Mouse (Mus musculus): ENCODE results near the gene Ehbp1. TPM values are rescaled to one million over a fixed set of nuclear protein-coding genes. Genes with fewer than 3 reads are reported as not detected.

Gene Ehbp1
- polyA plus RNA-seq, 1 experiment from 2014 or later = 11.8 TPM

DNA sequence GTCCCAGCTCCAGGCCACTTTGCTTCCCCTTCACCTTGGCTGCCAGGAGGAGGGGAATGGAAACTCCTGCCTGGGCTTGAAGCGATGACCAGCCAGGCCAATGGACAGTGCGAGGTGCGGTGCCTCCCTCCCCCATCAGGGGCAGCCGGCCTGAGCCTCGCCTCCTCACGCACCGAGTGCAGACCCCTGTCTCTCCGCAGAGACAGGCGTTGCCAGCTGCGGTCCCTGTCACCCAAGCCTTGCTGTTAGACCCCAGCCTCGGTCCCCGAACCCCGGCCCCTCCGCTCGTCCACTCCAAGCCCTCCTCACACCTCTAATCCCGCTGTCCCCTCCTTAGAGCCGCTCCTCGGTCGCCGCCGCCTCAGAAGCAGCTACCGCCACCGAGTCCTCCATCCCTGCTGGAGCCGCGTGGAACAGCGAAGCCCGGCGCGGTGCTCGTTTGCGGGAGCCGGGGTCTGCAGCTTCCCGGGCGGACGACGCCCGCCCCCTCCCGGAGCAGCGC is 55.7 kb downstream of the Ehbp1 start:
- Histone ChIP-seq H3K27me3 (no peaks in the 10 kb centered on the region), H3K27ac (peak overlapping the region; percentile 89), H3K9me3 (no peaks in the 10 kb centered on the region), H3K4me2 (peak overlapping the region; percentile 75), H3K9ac (replicated peaks) (peak overlapping the region; percentile 84), H3K36me3 (peaks cover 21% of the 10 kb centered on the region; the same call in 1 of the 2 replicates), H3K4me1 (replicated peaks) (peaks cover 13% of the 10 kb centered on the region), H3K4me3 (replicated peaks) (peak overlapping the region; percentile 76)
- ATAC-seq (ENCODE audit: insufficient number of reproducible peaks, insufficient read depth, low FRiP score, low TSS enrichment, low read depth) = peak; percentile 81
- under 1% methylated on average over 38 of the region's 39 CpGs for WGBS

DNA sequence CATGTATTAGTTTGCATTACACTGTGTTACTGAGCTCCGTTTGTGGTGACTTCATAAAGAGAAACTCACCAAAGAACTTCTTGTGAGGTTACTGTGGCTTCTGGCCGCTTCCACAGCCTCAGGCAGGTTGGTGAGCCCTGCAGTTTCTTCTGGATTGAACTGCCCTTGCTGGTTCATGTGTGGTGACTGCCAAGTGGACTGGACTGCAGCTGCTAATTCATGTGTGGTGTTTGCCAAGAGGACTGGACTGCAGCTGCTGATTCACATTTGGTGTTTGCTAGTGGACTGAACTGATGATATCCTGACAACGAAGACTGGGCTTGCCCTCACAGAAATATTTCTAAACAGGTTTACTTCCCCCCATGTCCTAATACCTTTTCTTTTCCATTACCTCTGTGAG is 65.4 kb downstream of the Ehbp1 start:
- WGBS = 91% methylated on average over 3 of the region's 3 CpGs

DNA sequence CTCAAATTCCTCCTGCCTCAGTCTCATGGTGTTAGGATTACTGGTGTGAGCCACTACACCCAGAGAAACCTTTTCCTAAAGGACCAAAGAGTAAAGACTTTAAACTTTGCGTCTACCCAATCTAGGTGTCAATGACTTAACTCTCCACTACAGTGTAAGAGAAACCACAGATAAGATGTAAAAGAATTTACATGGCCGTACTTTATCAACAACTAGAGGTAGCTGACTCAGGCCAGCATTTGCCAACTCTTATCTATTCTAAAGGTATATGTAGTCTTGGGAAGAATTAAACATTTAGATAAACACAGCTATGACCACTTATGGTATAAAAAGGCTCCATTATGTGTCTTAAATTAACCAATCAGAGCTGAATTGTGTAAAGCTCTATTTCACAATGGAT is 67.9 kb downstream of the Ehbp1 start:
- no peak for ATAC-seq (ENCODE audit: insufficient number of reproducible peaks, insufficient read depth, low FRiP score, low TSS enrichment, low read depth)
- 96% methylated on average over 2 of the region's 2 CpGs for WGBS
- H3K27ac ChIP-seq = no peak overlapping the region
- no peak overlapping the region for H3K9ac ChIP-seq (replicated peaks)
- H3K4me3 ChIP-seq (replicated peaks) = no peak overlapping the region
- H3K4me1 ChIP-seq (replicated peaks) = no peaks in the 10 kb centered on the region
- peaks cover 2% of the 10 kb centered on the region; the same call in 1 of the 2 replicates for H3K9me3 ChIP-seq
- H3K36me3 ChIP-seq = peaks cover 27% of the 10 kb centered on the region
- no peak overlapping the region for H3K4me2 ChIP-seq
- H3K27me3 ChIP-seq = no peaks in the 10 kb centered on the region

More for the DNA sequence above, 65.4 kb downstream of the Ehbp1 start:
- no peaks in the 10 kb centered on the region for H3K4me1 ChIP-seq (replicated peaks)
- no peak for ATAC-seq (ENCODE audit: insufficient number of reproducible peaks, insufficient read depth, low FRiP score, low TSS enrichment, low read depth)
- H3K27ac ChIP-seq = no peak overlapping the region
- H3K4me3 ChIP-seq (replicated peaks) = no peak overlapping the region
- peaks cover 2% of the 10 kb centered on the region; the same call in 1 of the 2 replicates for H3K9me3 ChIP-seq
- no peaks in the 10 kb centered on the region for H3K27me3 ChIP-seq
- H3K4me2 ChIP-seq = no peak overlapping the region
- H3K36me3 ChIP-seq = peaks cover 43% of the 10 kb centered on the region
- H3K9ac ChIP-seq (replicated peaks) = no peak overlapping the region

DNA sequence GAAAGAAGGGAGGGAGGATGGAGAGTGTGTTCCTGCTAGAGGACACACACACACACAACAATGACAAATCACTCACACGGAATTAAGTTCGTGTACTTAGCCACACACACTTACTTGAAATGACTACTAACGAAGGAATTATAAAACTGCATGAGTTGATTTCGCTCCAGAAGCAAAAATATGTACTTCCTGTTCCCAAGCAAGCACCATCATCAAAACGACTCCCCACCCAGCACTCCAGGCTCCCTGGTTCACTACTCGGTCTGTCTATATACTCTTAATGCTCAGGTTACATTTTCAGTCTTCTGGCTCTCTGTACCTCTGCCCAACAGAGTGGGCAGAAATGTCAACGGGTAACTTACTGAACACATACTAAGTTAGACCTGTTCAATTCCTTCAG is 68.7 kb downstream of the Ehbp1 start:
- Histone ChIP-seq H3K9ac (replicated peaks) (no peak overlapping the region), H3K4me2 (no peak overlapping the region), H3K36me3 (peaks cover 20% of the 10 kb centered on the region), H3K9me3 (peaks cover 2% of the 10 kb centered on the region; the same call in 1 of the 2 replicates), H3K4me3 (replicated peaks) (no peak overlapping the region), H3K27me3 (no peaks in the 10 kb centered on the region), H3K4me1 (replicated peaks) (0 out of 2 replicates have a peak, but pooled peaks cover 3% of the 10 kb centered on the region), H3K27ac (no peak overlapping the region)
- no peak for ATAC-seq (ENCODE audit: insufficient number of reproducible peaks, insufficient read depth, low FRiP score, low TSS enrichment, low read depth)
- WGBS = 74% methylated on average over 7 of the region's 7 CpGs

DNA sequence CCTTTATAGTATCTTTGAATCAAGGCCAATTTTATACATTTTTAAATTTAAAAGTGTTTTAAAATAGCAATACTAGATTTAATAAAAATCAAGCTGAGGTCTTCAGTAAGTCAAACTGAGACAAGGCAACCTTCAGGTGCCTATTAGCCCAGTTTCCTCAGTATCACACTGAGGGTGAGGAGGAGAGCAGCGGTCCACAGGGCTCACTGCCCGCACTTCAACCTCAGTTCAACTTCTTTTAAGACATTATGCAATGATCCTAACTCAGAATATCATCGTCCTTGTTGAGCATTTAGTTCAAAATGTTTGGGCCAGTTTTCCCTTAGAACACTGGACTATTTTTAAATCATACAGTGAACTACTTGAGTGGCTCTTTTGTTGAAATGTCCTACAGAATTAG is 70.2 kb downstream of the Ehbp1 start:
- peaks cover 11% of the 10 kb centered on the region for H3K36me3 ChIP-seq
- H3K9me3 ChIP-seq = peaks cover 2% of the 10 kb centered on the region; the same call in 1 of the 2 replicates
- no peak overlapping the region for H3K4me3 ChIP-seq (replicated peaks)
- ATAC-seq (ENCODE audit: insufficient number of reproducible peaks, insufficient read depth, low FRiP score, low TSS enrichment, low read depth) = no peak
- no peak overlapping the region for H3K27ac ChIP-seq
- 0 out of 2 replicates have a peak, but pooled peaks cover 3% of the 10 kb centered on the region for H3K4me1 ChIP-seq (replicated peaks)
- H3K27me3 ChIP-seq = no peaks in the 10 kb centered on the region
- no peak overlapping the region for H3K9ac ChIP-seq (replicated peaks)
- 91% methylated on average over 3 of the region's 3 CpGs for WGBS
- H3K4me2 ChIP-seq = no peak overlapping the region

DNA sequence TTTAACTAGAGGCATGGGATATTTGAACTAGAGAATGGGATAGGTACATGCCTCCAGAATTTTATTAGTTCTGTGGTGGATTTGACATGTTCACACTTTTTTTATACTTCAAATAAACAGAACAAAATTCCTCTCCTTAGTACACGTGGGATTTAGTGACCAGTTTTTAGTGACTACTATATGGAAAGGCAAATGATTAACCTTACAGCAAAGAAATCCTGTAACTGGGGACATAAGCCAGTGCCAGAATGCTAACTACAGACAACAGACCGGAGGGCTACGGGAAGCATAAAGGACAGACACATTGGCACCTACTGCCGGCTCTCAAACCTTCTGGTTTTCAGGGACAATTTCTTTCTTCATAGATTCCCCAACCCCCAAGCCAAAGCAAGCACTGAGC is 72.4 kb downstream of the Ehbp1 start:
- Histone ChIP-seq H3K4me3 (replicated peaks) (no peak overlapping the region), H3K27ac (no peak overlapping the region), H3K27me3 (no peaks in the 10 kb centered on the region), H3K9ac (replicated peaks) (no peak overlapping the region), H3K4me2 (no peak overlapping the region), H3K9me3 (no peaks in the 10 kb centered on the region), H3K4me1 (replicated peaks) (0 out of 2 replicates have a peak, but pooled peaks cover 3% of the 10 kb centered on the region), H3K36me3 (no peaks in the 10 kb centered on the region)
- no peak for ATAC-seq (ENCODE audit: insufficient number of reproducible peaks, insufficient read depth, low FRiP score, low TSS enrichment, low read depth)
- 76% methylated on average over 4 of the region's 4 CpGs for WGBS

DNA sequence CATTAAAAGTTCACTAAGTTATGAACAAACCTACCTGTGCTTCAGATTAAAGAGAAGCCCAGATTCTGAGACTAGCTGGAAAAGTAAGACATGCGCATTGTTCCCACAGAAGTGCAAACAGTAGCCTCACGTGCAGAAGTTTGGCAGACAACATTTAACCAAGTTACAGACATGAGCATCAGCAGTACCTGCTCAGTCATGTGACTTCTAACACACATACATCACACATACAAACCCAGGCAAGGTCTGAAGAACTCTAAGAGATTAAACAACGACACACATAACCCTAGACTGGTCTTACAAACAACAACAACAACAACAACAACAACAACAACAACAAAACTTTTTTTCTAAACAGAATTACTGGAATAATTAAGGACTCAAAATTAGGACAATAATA is 72.9 kb downstream of the Ehbp1 start:
- WGBS = 86% methylated on average over 3 of the region's 3 CpGs
- Histone ChIP-seq H3K27me3 (no peaks in the 10 kb centered on the region), H3K27ac (no peak overlapping the region), H3K36me3 (no peaks in the 10 kb centered on the region), H3K9me3 (no peaks in the 10 kb centered on the region), H3K4me1 (replicated peaks) (0 out of 2 replicates have a peak, but pooled peaks cover 3% of the 10 kb centered on the region), H3K9ac (replicated peaks) (no peak overlapping the region), H3K4me2 (no peak overlapping the region), H3K4me3 (replicated peaks) (no peak overlapping the region)
- no peak for ATAC-seq (ENCODE audit: insufficient number of reproducible peaks, insufficient read depth, low FRiP score, low TSS enrichment, low read depth)

DNA sequence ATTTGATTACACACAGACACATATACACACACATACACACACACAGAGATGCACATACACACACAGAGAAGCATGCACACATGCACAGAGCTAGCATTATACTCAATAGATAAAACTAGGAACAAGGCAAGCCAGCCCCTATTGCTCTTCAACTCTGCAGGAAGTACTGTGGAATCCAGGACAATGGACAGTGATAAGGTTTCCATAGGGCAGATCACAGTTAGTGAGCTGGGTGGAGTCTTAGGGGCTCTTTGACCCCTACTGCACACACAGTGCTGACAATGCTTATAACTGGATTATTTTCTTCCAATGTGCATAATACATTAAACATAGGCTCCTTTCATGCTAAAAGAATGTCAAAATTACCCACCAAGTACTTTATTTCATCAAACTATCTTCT is 75.1 kb downstream of the Ehbp1 start:
- H3K4me2 ChIP-seq = no peak overlapping the region
- H3K4me1 ChIP-seq (replicated peaks) = 0 out of 2 replicates have a peak, but pooled peaks cover 3% of the 10 kb centered on the region
- no peaks in the 10 kb centered on the region for H3K27me3 ChIP-seq
- no peak for ATAC-seq (ENCODE audit: insufficient number of reproducible peaks, insufficient read depth, low FRiP score, low TSS enrichment, low read depth)
- H3K4me3 ChIP-seq (replicated peaks) = no peak overlapping the region
- no peaks in the 10 kb centered on the region for H3K9me3 ChIP-seq
- no peaks in the 10 kb centered on the region for H3K36me3 ChIP-seq
- H3K9ac ChIP-seq (replicated peaks) = no peak overlapping the region
- H3K27ac ChIP-seq = no peak overlapping the region

DNA sequence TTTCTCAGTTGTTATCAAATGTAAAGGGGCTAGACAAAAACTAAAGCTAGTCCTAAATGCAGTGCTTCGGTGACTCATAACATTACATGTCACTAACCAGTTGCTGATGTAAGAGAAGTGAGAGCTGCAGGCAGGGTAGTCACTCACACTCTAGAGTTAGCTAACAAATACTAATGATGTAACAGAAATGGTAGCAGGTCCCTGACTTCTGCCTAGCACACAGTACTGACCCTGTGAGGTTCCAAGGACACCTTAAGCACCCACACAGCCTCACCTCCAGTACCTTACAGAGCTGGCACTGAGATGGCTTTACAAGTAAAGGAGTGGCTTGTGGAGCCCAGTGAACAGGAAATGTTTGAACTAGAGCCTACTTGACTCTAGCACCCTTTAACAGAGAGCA is 86.7 kb downstream of the Ehbp1 start:
- no peak for ATAC-seq (ENCODE audit: insufficient number of reproducible peaks, insufficient read depth, low FRiP score, low TSS enrichment, low read depth)
- Histone ChIP-seq H3K4me2 (no peak overlapping the region), H3K9ac (replicated peaks) (no peak overlapping the region), H3K36me3 (no peaks in the 10 kb centered on the region), H3K27me3 (no peaks in the 10 kb centered on the region), H3K27ac (no peak overlapping the region), H3K4me3 (replicated peaks) (no peak overlapping the region), H3K4me1 (replicated peaks) (no peaks in the 10 kb centered on the region), H3K9me3 (0 out of 2 replicates have a peak, but pooled peaks cover 5% of the 10 kb centered on the region)
- 95% methylated on average over 1 of the region's 1 CpGs for WGBS

DNA sequence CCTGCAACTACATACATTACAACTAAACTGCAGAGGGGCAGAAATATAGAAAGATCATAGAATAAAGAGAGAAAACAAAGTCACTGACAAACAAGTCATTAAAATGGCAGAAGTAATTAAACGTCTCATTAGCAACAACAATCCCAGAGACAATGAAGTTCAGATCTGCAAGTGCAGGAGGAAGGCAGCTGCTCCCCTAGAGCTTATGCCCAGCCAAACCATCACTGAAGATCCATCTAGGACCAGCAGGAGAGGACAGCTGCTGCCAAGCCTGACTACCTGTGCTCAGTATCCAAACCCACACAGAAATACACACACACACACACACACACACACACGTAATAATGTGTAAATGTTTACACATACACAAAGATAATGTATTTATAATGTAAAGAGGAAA is 92.7 kb downstream of the Ehbp1 start:
- H3K27ac ChIP-seq = no peak overlapping the region
- no peak overlapping the region for H3K9ac ChIP-seq (replicated peaks)
- H3K4me1 ChIP-seq (replicated peaks) = no peaks in the 10 kb centered on the region
- no peaks in the 10 kb centered on the region for H3K27me3 ChIP-seq
- no peak overlapping the region for H3K4me2 ChIP-seq
- no peak for ATAC-seq (ENCODE audit: insufficient number of reproducible peaks, insufficient read depth, low FRiP score, low TSS enrichment, low read depth)
- H3K4me3 ChIP-seq (replicated peaks) = no peak overlapping the region
- H3K9me3 ChIP-seq = 0 out of 2 replicates have a peak, but pooled peaks cover 6% of the 10 kb centered on the region
- 81% methylated on average over 2 of the region's 2 CpGs for WGBS
- no peaks in the 10 kb centered on the region for H3K36me3 ChIP-seq

DNA sequence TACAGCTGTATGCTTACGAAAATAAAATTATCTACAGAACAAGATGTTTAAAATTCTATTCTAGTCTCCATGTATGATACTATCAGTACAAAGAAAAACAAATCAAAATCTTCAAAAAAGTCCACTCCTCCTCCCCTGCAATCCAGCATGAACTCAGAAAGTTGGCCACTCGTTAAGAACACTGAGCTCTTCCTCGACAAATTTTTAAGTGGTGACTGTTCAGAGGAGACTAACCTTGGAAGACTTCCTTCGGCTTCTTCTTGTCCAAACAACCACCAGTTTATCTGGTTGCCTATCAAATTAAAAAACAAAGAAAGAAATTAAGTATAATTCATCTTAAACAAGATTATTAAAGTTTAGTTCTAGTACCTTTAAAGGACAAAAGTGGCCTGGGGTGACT is 94.4 kb downstream of the Ehbp1 start:
- Histone ChIP-seq H3K27ac (no peak overlapping the region), H3K9me3 (0 out of 2 replicates have a peak, but pooled peaks cover 6% of the 10 kb centered on the region), H3K9ac (replicated peaks) (no peak overlapping the region), H3K4me1 (replicated peaks) (no peaks in the 10 kb centered on the region), H3K4me2 (no peak overlapping the region), H3K27me3 (no peaks in the 10 kb centered on the region), H3K4me3 (replicated peaks) (no peak overlapping the region), H3K36me3 (no peaks in the 10 kb centered on the region)
- 84% methylated on average over 4 of the region's 4 CpGs for WGBS
- ATAC-seq (ENCODE audit: insufficient number of reproducible peaks, insufficient read depth, low FRiP score, low TSS enrichment, low read depth) = no peak

DNA sequence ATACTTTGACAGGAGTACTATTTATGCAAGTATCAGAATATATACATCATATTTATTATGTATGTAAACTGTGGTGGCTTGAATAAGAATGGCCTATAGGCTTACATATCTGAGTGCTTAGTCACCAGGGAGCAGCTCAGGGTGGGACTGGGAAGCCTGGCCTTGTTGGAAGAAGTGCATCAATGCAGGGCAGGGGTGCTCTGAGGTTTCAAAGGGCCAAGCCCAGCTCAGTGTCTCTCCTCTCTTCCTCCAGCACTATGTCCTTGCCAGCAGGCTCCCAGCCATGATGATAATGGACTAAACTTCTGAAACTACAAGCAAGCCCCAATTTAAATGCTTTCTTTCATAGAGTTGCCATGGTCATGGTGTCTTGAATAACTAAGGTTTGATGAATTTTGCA is 95.0 kb downstream of the Ehbp1 start:
- ATAC-seq (ENCODE audit: insufficient number of reproducible peaks, insufficient read depth, low FRiP score, low TSS enrichment, low read depth) = no peak
- no peaks in the 10 kb centered on the region for H3K36me3 ChIP-seq
- no peaks in the 10 kb centered on the region for H3K27me3 ChIP-seq
- 0 out of 2 replicates have a peak, but pooled peaks cover 6% of the 10 kb centered on the region for H3K9me3 ChIP-seq
- H3K4me3 ChIP-seq (replicated peaks) = no peak overlapping the region
- no peak overlapping the region for H3K4me2 ChIP-seq
- no peak overlapping the region for H3K9ac ChIP-seq (replicated peaks)
- no peak overlapping the region for H3K27ac ChIP-seq
- H3K4me1 ChIP-seq (replicated peaks) = no peaks in the 10 kb centered on the region

Measured in limb, embryonic 12.5 days (tissue).